Mouse (Mus musculus) MEL (cell line): ENCODE measurements around the gene Hist1h3b. TPM values are rescaled to one million over a fixed set of nuclear protein-coding genes. Genes with fewer than 3 reads are reported as not detected.
A peak's percentile ranks its signal among the peaks of the same experiment; 100 is the strongest.

Source experiments
- DNase-seq: peaks from one replicate; pipeline ENCODE4 v3.0.0; 2011; ENCODE audit warnings: low read depth, low spot score
- H3K27ac ChIP-seq: 2 replicates; pipeline ENCODE4 v1.5.1; 2012; ENCODE audit warnings: low read depth, mild to moderate bottlenecking, control low read depth, low read length, moderate library complexity; ENCODE audit not compliant: control insufficient read depth
- H3K27me3 ChIP-seq, 2 experiments: fragments of 150-350 bp in 1 of 2; sonication (generic) in 1 of 2; 2 replicates each; pipeline ENCODE4 v1.6.1; 2012; ENCODE audit warnings: low read length in 2 of 2, mild to moderate bottlenecking in 2 of 2, improper control_type of control experiment in 1 of 2, moderate library complexity in 1 of 2; ENCODE audit not compliant: insufficient read depth in 2 of 2, control insufficient read depth in 1 of 2
- H3K36me3 ChIP-seq, 2 experiments: 2 replicates each; pipeline ENCODE4 v1.6.1; 2012 to 2014; ENCODE audit warnings: low read length in 2 of 2, improper control_type of control experiment in 1 of 2, inconsistent platforms in 1 of 2, mild to moderate bottlenecking in 1 of 2; ENCODE audit not compliant: insufficient read depth in 2 of 2, control insufficient read depth in 1 of 2
- H3K4me1 ChIP-seq, 2 experiments: fragments of 150-350 bp in 1 of 2; sonication (generic) in 1 of 2; 2 replicates each; pipeline ENCODE4 v1.6.1; 2012; ENCODE audit warnings: low read length in 2 of 2, improper control_type of control experiment in 1 of 2, mild to moderate bottlenecking in 1 of 2; ENCODE audit not compliant: insufficient read depth in 2 of 2, control insufficient read depth in 1 of 2
- H3K4me3 ChIP-seq, 2 experiments: fragments of 150-350 bp in 1 of 2; sonication (generic) in 1 of 2; 2 replicates each; pipeline ENCODE4 v1.5.1; 2012; ENCODE audit warnings: low read depth in 2 of 2, low read length in 2 of 2, mild to moderate bottlenecking in 2 of 2, moderate library complexity in 2 of 2, control low read depth in 1 of 2, improper control_type of control experiment in 1 of 2; ENCODE audit not compliant: control insufficient read depth in 1 of 2, insufficient read depth in 1 of 2
- H3K79me2 ChIP-seq: 2 replicates; pipeline ENCODE4 v1.6.1; 2012; ENCODE audit warnings: mild to moderate bottlenecking, low read length, moderate library complexity; ENCODE audit not compliant: control insufficient read depth, poor library complexity, insufficient read depth
- H3K9ac ChIP-seq: 2 replicates; pipeline ENCODE4 v1.6.1; 2012; ENCODE audit warnings: low read depth, mild to moderate bottlenecking, control low read depth, low read length, moderate library complexity; ENCODE audit not compliant: control insufficient read depth, poor library complexity, severe bottlenecking
- H3K9me3 ChIP-seq: fragments of 150-350 bp; sonication (generic); replicated peaks from 2 replicates; pipeline ENCODE4 v1.6.1; 2012; ENCODE audit warnings: mild to moderate bottlenecking, low read length, improper control_type of control experiment, moderate library complexity; ENCODE audit not compliant: insufficient read depth
- BHLHE40 ChIP-seq: IDR thresholded peaks from 2 replicates; pipeline ENCODE4 v1.6.1; 2012; ENCODE audit warnings: low read depth, mild to moderate bottlenecking, inconsistent platforms, low read length, improper control_type of control experiment, borderline replicate concordance
- CHD1 ChIP-seq: IDR thresholded peaks from 2 replicates; pipeline ENCODE4 v1.6.1; 2012; ENCODE audit warnings: low read depth, mild to moderate bottlenecking, inconsistent platforms, low read length, improper control_type of control experiment
- CHD2 ChIP-seq: IDR thresholded peaks from 2 replicates; pipeline ENCODE4 v1.6.1; 2011; ENCODE audit warnings: low read length, improper control_type of control experiment
- CTCF ChIP-seq, 3 experiments: IDR thresholded peaks in 2 of 3; conservative IDR thresholded peaks in 1 of 3; 2 replicates each; pipeline ENCODE4 v1.5.1; 2011 to 2012; ENCODE audit warnings: low read length in 3 of 3, low read depth in 2 of 3, mild to moderate bottlenecking in 2 of 3, improper control_type of control experiment in 1 of 3, inconsistent platforms in 1 of 3, mixed read lengths in 1 of 3, moderate library complexity in 1 of 3; ENCODE audit not compliant: control insufficient read depth in 1 of 3, insufficient read depth in 1 of 3, poor library complexity in 1 of 3, severe bottlenecking in 1 of 3
- ELF1 ChIP-seq: IDR thresholded peaks from 2 replicates; pipeline ENCODE4 v1.6.1; 2014; ENCODE audit warnings: low read depth, mild to moderate bottlenecking, inconsistent platforms, low read length, improper control_type of control experiment, moderate library complexity
- EP300 ChIP-seq, 2 experiments: IDR thresholded peaks; 2 replicates each; pipeline ENCODE4 v1.6.1; 2011; ENCODE audit warnings: improper control_type of control experiment in 2 of 2, low read length in 2 of 2, low read depth in 1 of 2, mild to moderate bottlenecking in 1 of 2
- ETS1 ChIP-seq: IDR thresholded peaks from 2 replicates; pipeline ENCODE4 v1.6.1; 2012; ENCODE audit warnings: low read depth, mild to moderate bottlenecking, inconsistent platforms, low read length, improper control_type of control experiment, moderate library complexity
- GABPA ChIP-seq: IDR thresholded peaks from 2 replicates; pipeline ENCODE4 v1.6.1; 2012; ENCODE audit warnings: low read depth, mild to moderate bottlenecking, inconsistent platforms, low read length, improper control_type of control experiment, moderate library complexity
- GATA1 ChIP-seq: IDR thresholded peaks from 2 replicates; pipeline ENCODE4 v1.6.1; 2011; ENCODE audit warnings: low read depth, low read length, improper control_type of control experiment
- KAT2A ChIP-seq: conservative IDR thresholded peaks from 2 replicates; pipeline ENCODE4 v1.6.1; 2012; ENCODE audit warnings: low read depth, low read length, improper control_type of control experiment, inconsistent platforms
- MAFK ChIP-seq: IDR thresholded peaks from 2 replicates; pipeline ENCODE4 v1.6.1; 2011; ENCODE audit warnings: low read depth, mild to moderate bottlenecking, low read length, improper control_type of control experiment, borderline replicate concordance
- MAX ChIP-seq: IDR thresholded peaks from 2 replicates; pipeline ENCODE4 v1.6.1; 2011; ENCODE audit warnings: low read length, improper control_type of control experiment
- MAZ ChIP-seq: IDR thresholded peaks from 2 replicates; pipeline ENCODE4 v1.6.1; 2012; ENCODE audit warnings: low read depth, mild to moderate bottlenecking, inconsistent platforms, low read length, improper control_type of control experiment
- MXI1 ChIP-seq: IDR thresholded peaks from 2 replicates; pipeline ENCODE4 v1.6.1; 2011; ENCODE audit warnings: mild to moderate bottlenecking, low read depth, low read length, improper control_type of control experiment
- NELFE ChIP-seq: IDR thresholded peaks from 2 replicates; pipeline ENCODE4 v1.6.1; 2011; ENCODE audit warnings: low read depth, low read length, improper control_type of control experiment
- POLR2A ChIP-seq, 2 experiments: IDR thresholded peaks; 2 replicates each; pipeline ENCODE4 v1.6.1; 2011 to 2012; ENCODE audit warnings: low read length in 2 of 2, mild to moderate bottlenecking in 2 of 2, control low read depth in 1 of 2, improper control_type of control experiment in 1 of 2, low read depth in 1 of 2, moderate library complexity in 1 of 2; ENCODE audit not compliant: control insufficient read depth in 1 of 2, insufficient read depth in 1 of 2, poor library complexity in 1 of 2
- POLR2AphosphoS2 ChIP-seq: IDR thresholded peaks from 2 replicates; pipeline ENCODE4 v1.6.1; 2011; ENCODE audit warnings: low read length, improper control_type of control experiment
- RCOR1 ChIP-seq: IDR thresholded peaks from 2 replicates; pipeline ENCODE4 v1.6.1; 2012; ENCODE audit warnings: low read depth, mild to moderate bottlenecking, inconsistent platforms, low read length, improper control_type of control experiment
- SIN3A ChIP-seq: IDR thresholded peaks from 2 replicates; pipeline ENCODE4 v1.6.1; 2012; ENCODE audit warnings: low read length, improper control_type of control experiment, inconsistent platforms
- SMC3 ChIP-seq: IDR thresholded peaks from 2 replicates; pipeline ENCODE4 v1.6.1; 2011; ENCODE audit warnings: low read depth, low read length, improper control_type of control experiment
- TAL1 ChIP-seq: IDR thresholded peaks from 2 replicates; pipeline ENCODE4 v1.6.1; 2012; ENCODE audit warnings: mild to moderate bottlenecking, inconsistent platforms, low read length, moderate library complexity, mixed read lengths
- TBP ChIP-seq: IDR thresholded peaks from 2 replicates; pipeline ENCODE4 v1.8.0; 2011; ENCODE audit warnings: low read depth, low read length, improper control_type of control experiment
- TCF12 ChIP-seq: IDR thresholded peaks from 2 replicates; pipeline ENCODE4 v1.6.1; 2014; ENCODE audit warnings: low read depth, mild to moderate bottlenecking, inconsistent platforms, low read length, improper control_type of control experiment, moderate library complexity
- UBTF ChIP-seq: IDR thresholded peaks from 2 replicates; pipeline ENCODE4 v1.6.1; 2012; ENCODE audit warnings: low read depth, mild to moderate bottlenecking, inconsistent platforms, low read length, improper control_type of control experiment, moderate library complexity, borderline replicate concordance; ENCODE audit not compliant: insufficient read depth
- USF1 ChIP-seq: IDR thresholded peaks from 2 replicates; pipeline ENCODE4 v1.6.1; 2014; ENCODE audit warnings: low read depth, mild to moderate bottlenecking, inconsistent platforms, low read length, improper control_type of control experiment, moderate library complexity
- USF2 ChIP-seq, 2 experiments: IDR thresholded peaks; 2 replicates each; pipeline ENCODE4 v1.6.1; 2011 to 2012; ENCODE audit warnings: improper control_type of control experiment in 2 of 2, low read length in 2 of 2, borderline replicate concordance in 1 of 2, inconsistent platforms in 1 of 2, low read depth in 1 of 2, mild to moderate bottlenecking in 1 of 2; ENCODE audit not compliant: insufficient read depth in 1 of 2
- ZC3H11A ChIP-seq: IDR thresholded peaks from 2 replicates; pipeline ENCODE4 v1.6.1; 2012; ENCODE audit warnings: low read depth, mild to moderate bottlenecking, inconsistent platforms, low read length, improper control_type of control experiment
- ZKSCAN1 ChIP-seq: IDR thresholded peaks from 2 replicates; pipeline ENCODE4 v1.6.1; 2012; ENCODE audit warnings: low read depth, mild to moderate bottlenecking, inconsistent platforms, low read length, improper control_type of control experiment, moderate library complexity
- ZNF384 ChIP-seq: IDR thresholded peaks from 2 replicates; pipeline ENCODE4 v1.6.1; 2012; ENCODE audit warnings: low read depth, mild to moderate bottlenecking, inconsistent platforms, low read length, improper control_type of control experiment
- polyA plus RNA-seq, 2 experiments: library from polyadenylated mRNA; stranded (reverse) in 1 of 2; unstranded in 1 of 2; fragments of >175 nt in 1 of 2; fragments of >200 nt in 1 of 2; gene quantifications; 2 replicates each; pipeline versions ENCODE4 v1.2.1 to v1.2.4; 2012; ENCODE audit warnings: low replicate concordance in 2 of 2, low read depth in 1 of 2; ENCODE audit not compliant: insufficient read length in 2 of 2, insufficient read depth in 1 of 2, missing spikeins in 1 of 2
- total RNA-seq: library from RNA; depleted of rRNA; stranded (reverse); fragments of 300-350 nt; gene quantifications from 2 replicates; pipeline ENCODE4 v1.2.3, GENCODE M21; 2012

Gene Hist1h3b
- total and polyA plus RNA-seq, 3 experiments: 6.6 to 1,725 TPM; not detected in 1

DNA sequence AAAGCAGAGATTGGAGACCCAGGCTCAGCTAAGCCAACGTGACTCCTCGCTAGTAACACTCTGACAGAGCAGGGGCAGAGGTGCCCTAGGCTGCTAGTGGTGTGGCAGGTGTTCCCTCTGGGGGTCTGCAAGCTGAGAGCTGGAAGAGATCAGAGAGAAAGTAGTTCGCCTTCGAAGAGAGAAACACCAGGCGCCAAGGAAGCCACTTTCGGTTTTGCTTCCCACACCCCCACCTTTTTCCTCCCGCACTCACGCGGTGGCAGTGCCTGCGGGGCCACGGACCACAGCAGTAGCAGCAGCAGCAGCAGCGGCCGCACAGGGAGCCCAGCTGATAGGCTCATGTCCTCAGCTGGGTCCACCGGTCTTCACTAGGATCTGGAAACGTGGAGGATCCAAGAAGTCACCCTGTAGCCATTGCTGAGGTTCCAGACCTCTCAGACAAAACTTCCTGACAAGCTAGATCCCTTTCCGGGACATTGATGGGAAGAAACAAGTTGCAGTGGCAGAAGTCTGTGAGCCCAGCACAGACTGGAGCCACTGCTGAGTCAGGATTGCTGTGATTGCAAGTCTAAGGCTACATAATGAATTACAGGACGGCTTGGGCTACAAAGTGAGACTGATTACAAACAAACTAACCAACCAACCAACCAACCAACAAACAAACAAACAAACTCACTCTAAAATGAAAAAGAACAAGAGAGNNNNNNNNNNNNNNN, 41.5 kb upstream of the Hist1h3b start, which contains the start of gene Hfe:
Gene Hfe (minus strand): TSS at position 481 of the 716 bp plus-strand sequence.
- no peaks in the 10 kb centered on the region for H3K27me3 ChIP-seq
- no peak within 1 kb of the TSS for H3K27ac ChIP-seq
- TF ChIP-seq KAT2A (no peak), ZC3H11A (no peak), CTCF (IDR thresholded peaks at IDR 0.05 in 2 of 3, conservative IDR thresholded peaks at IDR 0.05 in 1 of 3; ENCODE audit: control insufficient read depth in 1 of 3, insufficient read depth in 1 of 3, low read depth in 2 of 3, low read length in 3 of 3, poor library complexity in 1 of 3, severe bottlenecking in 1 of 3) (no peak), GATA1 (no peak), TCF12 (no peak), NELFE (no peak), MAX (no peak)
- H3K79me2 ChIP-seq: no peaks in the 10 kb centered on the region
- H3K4me1 ChIP-seq: peaks cover 2 to 16% of the 10 kb centered on the region in 2 experiments
- no peak within 1 kb of the TSS for H3K9ac ChIP-seq
- no peak for DNase-seq
- H3K36me3 ChIP-seq: peaks cover 0 to 13% of the 10 kb centered on the region in 2 experiments; a peak in 2 of 4 replicates
- H3K4me3 ChIP-seq: no peak within 1 kb of the TSS
- no peaks in the 10 kb centered on the region for H3K9me3 ChIP-seq

DNA sequence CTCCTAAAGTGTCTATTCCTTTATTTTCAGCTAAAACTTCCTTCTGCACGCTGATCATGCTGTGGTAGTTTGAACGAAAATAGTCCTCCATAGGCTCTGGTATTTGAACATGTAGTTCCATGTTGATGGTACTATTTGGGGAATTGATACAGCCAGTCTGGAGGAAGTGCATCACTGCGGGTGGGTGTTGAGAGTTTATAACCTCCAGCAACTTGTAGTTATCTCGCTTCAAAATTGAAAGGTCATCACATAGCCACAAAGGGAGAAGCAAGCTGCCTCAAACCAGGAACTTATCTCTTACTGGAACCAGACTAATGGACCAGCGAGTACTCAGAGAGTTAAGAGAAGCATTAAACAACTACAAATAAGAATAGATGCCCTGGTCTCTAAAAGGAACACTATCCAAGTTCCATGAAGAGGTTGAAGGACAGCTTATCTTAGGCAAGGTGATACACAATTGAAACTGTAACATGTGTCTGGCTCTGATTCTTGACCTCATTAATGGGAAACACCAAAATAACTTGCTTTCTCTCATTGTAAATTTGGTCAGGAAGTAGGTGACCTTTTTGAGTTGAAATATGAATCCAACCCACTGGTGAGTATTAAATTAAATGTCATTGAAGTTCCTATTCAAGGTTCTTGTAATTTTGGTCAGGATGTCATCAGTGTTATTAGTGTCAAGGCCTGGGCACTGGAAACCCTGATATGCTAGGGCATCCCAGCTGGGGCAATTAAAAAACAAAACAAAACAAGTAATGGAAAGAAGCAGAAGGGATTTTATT, 35.6 kb upstream of the Hist1h3b start:
- DNase-seq: peak; percentile 62
- Histone ChIP-seq H3K36me3 (peaks cover 0 to 33% of the 10 kb centered on the region in 2 experiments; a peak in 2 of 4 replicates), H3K79me2 (no peaks in the 10 kb centered on the region), H3K27me3 (no peaks in the 10 kb centered on the region), H3K9ac (no peak overlapping the region), H3K27ac (no peak overlapping the region), H3K4me3 (no peak overlapping the region)
- TF ChIP-seq POLR2A (IDR thresholded peaks at IDR 0.05; ENCODE audit: control insufficient read depth in 1 of 2, insufficient read depth in 1 of 2, low read depth in 1 of 2, low read length in 2 of 2, poor library complexity in 1 of 2): no peak
- TF ChIP-seq GATA1: 0 out of 2 replicates have a peak, but pooled peaks have one; percentile 46
- TF ChIP-seq USF2 (IDR thresholded peaks at IDR 0.05; ENCODE audit: borderline replicate concordance in 1 of 2, insufficient read depth in 1 of 2, low read depth in 1 of 2, low read length in 2 of 2): no peak
- TF ChIP-seq USF1: no peak
- no peak for TF ChIP-seq MAFK
- TF ChIP-seq BHLHE40: no peak
- no peak for TF ChIP-seq POLR2AphosphoS2
- TF ChIP-seq GABPA: no peak
- no peak for TF ChIP-seq SMC3
- TF ChIP-seq MXI1: no peak
- TF ChIP-seq EP300 (IDR thresholded peaks at IDR 0.05; ENCODE audit: low read depth in 1 of 2, low read length in 2 of 2): peak in 1 of 2 experiments; percentile 24; a peak in 3 of 4 replicates
- no peak for TF ChIP-seq SIN3A
- no peak for TF ChIP-seq CHD2
- no peak for TF ChIP-seq UBTF
- no peak for TF ChIP-seq MAZ
- peak; percentile 14; the same call in 1 of the 2 replicates for TF ChIP-seq TBP
- TF ChIP-seq ZKSCAN1: no peak
- no peak for TF ChIP-seq ELF1
- TF ChIP-seq RCOR1: no peak
- no peak for TF ChIP-seq ZC3H11A
- no peak for TF ChIP-seq TAL1
- TF ChIP-seq CHD1: no peak
- TF ChIP-seq ETS1: no peak
- TF ChIP-seq ZNF384: no peak
- TF ChIP-seq, all 39 proteins: peak for 3
- Histone ChIP-seq H3K9me3 (no peaks in the 10 kb centered on the region), H3K4me1 (peaks cover 10 to 21% of the 10 kb centered on the region in 2 experiments)
